Mouse (Mus musculus) R1 (cell line): Measurements from ENCODE around the gene Apol7a.

Experiments used
- DNase-seq: peaks from one replicate; pipeline ENCODE4 v3.0.0-alpha.2; 2018; ENCODE audit warnings: low read depth, low spot score

Gene Apol7a

GRCm38 (mm10) chr15:77376920-77377319 is 22.0 kb downstream of the Apol7a start:
- DNase-seq: no peak

- DNase-seq: peak; percentile 78
Measured at GRCm38 (mm10) chr15:77370588-77370987, 28.3 kb downstream of the Apol7a start.

GRCm38 (mm10) chr15:77369981-77370380 is 28.9 kb downstream of the Apol7a start:
- DNase-seq: peak; percentile 45

- DNase-seq: no peak
Measured at GRCm38 (mm10) chr15:77368818-77369320, 30.0 kb downstream of the Apol7a start.

- DNase-seq: peak; percentile 96
Measured at GRCm38 (mm10) chr15:77368148-77368547, 30.8 kb downstream of the Apol7a start.

- DNase-seq: peak; percentile 73
Measured at GRCm38 (mm10) chr15:77367504-77367903, 31.4 kb downstream of the Apol7a start.

GRCm38 (mm10) chr15:77366706-77367484 is 32.0 kb downstream of the Apol7a start:
- peak; percentile 93 for DNase-seq

GRCm38 (mm10) chr15:77365700-77366570 is 33.0 kb downstream of the Apol7a start:
- DNase-seq: no peak

GRCm38 (mm10) chr15:77364026-77364425 is 34.9 kb downstream of the Apol7a start:
- DNase-seq: peak; percentile 44

GRCm38 (mm10) chr15:77363578-77363977 is 35.3 kb downstream of the Apol7a start:
- DNase-seq: no peak

- peak; percentile 52 for DNase-seq
Measured at GRCm38 (mm10) chr15:77362952-77363351, 36.0 kb downstream of the Apol7a start.

GRCm38 (mm10) chr15:77359905-77360304 is 39.0 kb downstream of the Apol7a start:
- DNase-seq: peak; percentile 33

- no peak for DNase-seq
Measured at GRCm38 (mm10) chr15:77359486-77359885, 39.4 kb downstream of the Apol7a start.

GRCm38 (mm10) chr15:77359084-77359483 is 39.8 kb downstream of the Apol7a start:
- peak; percentile 91 for DNase-seq

- DNase-seq: peak; percentile 98
Measured at GRCm38 (mm10) chr15:77358320-77359040, 40.4 kb downstream of the Apol7a start.

- peak; percentile 94 for DNase-seq
Measured at GRCm38 (mm10) chr15:77356248-77356810, 42.6 kb downstream of the Apol7a start.

GRCm38 (mm10) chr15:77354848-77355551 is 43.9 kb downstream of the Apol7a start:
- peak; percentile 91 for DNase-seq

- DNase-seq: no peak
Measured at GRCm38 (mm10) chr15:77354496-77354847, 44.4 kb downstream of the Apol7a start.

- no peak for DNase-seq
Measured at GRCm38 (mm10) chr15:77353764-77354163, 45.1 kb downstream of the Apol7a start.

- DNase-seq: peak; percentile 63
Measured at GRCm38 (mm10) chr15:77352863-77353262, 46.0 kb downstream of the Apol7a start.

GRCm38 (mm10) chr15:77350117-77350516 is 48.8 kb downstream of the Apol7a start:
- peak; percentile 52 for DNase-seq
